Mouse (Mus musculus): ENCODE data around the gene Sptbn4.

GRCm38 (mm10) chr7:27487740-27488268 lies 40.3 kb upstream of the Sptbn4 start:
- no peak for TF ChIP-seq EP300 (IDR thresholded peaks at IDR 0.05; ENCODE audit: low read depth)
- TF ChIP-seq CTCF (IDR thresholded peaks at IDR 0.05; ENCODE audit: low read depth): no peak
